Mouse (Mus musculus) liver, adult (tissue): ENCODE measurements around the gene Myom1.
A peak's percentile ranks its signal among the peaks of the same experiment; 100 is the strongest.

ENCODE experiments used
- GATA4 ChIP-seq: IDR thresholded peaks from 2 replicates; pipeline ENCODE4 v1.6.1; 2014; ENCODE audit warnings: mild to moderate bottlenecking, low read length; ENCODE audit not compliant: insufficient replicate concordance

The Myom1 gene

DNA sequence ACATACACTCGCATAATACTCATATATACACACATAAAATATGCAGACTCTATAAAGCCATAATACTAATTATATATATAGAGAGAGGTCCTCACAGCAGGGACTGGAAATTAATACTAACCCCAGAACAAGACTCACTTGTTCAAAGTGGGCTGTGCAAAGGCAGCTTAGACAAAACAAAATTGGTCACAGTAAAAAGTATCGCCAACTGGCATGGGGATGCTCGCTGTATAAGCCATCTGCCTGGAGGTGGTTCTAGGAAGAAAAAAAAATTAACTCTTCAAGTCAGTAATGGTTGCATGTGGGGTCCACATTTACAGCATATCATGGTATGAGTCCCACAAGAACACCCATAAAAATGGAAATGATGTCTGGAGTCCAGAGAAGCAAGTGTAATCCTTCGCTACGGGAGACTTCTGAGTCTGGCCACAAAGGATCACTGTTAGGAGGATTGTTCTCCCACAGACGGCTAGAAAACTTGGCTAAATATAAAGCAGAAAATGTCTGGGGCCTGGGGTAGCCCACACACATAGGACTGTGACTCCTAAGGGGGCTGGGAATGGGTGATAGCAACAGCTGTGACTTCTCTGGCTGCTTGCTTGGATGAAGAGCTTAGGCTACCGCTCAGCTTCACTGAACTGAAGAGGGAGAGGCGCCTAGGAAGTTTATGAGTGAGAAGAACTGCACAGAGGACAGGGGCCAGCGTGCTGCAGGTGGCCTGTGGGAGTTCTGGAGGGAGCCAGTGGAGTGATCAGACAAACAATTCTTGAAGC lies 127.2 kb downstream of the Myom1 start:
- no peak for TF ChIP-seq GATA4

DNA sequence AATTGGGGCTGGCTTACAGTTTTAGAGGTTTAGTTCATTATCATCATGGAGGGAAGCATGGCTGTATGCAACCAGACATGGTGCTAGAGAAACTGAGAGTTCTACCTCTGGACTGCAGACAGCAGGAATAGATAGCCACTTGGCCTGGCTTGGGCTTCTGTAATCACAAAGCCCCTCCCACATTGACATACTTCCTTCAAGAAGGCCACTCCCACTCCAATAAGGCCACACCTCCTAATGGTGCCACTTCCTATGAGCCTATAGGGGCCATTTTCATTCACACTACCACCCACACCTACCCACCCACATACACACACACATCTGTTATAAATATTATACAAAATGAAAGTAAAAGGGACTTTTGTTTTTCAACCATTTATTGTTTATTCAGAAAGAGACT lies 129.8 kb downstream of the Myom1 start:
- TF ChIP-seq GATA4: no peak

DNA sequence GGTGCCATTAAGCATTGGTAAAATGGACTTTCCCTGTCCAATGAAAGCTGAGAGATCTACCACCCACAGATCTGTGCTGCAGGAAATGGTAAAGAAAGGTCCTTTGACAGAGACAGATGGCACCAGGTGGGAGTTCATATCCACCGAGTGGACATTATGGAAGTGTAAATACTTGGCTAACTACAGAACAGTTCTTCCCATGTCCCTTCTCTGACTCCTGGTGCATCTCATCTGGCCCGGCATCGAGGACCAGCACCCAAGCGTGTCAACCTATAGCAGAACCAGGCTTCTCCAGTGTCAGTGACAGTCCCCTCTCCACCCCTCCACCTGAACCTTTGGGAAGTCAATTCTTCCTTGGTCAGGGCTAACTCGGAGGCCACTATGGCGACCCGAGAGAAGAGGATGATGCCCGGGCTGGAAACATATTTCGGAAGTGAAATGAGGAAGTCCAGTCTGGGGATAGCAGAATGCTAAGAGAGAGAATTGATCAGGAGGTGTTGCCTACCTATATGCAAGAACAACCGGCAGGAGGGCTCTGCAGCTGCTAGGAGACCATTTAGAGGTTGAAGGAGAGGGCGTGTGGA lies 130.5 kb downstream of the Myom1 start:
- no peak for TF ChIP-seq GATA4

DNA sequence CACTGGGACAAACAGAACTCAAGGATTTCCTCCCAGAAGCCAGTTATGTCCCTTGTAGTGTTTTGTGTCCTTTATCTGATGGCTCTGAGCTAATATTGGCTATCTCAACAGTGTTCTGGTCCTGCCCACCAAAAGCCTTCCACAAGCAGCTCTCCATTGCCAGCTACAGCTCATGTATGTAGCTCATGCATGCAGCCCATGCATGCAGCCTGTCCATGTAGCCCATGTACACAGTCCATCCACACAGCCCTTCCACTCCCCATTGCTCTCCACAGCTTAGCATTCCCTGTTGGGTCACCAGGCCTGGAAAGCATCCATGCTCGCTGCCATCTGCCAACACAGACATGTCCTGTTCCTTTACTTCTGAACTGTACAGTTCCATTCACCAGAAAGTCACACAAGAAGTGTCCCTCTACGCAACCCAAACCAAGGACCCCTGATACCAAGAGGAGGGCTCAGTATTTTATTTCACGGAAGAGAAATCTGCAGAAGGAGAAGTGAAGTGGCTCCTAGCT lies 132.1 kb downstream of the Myom1 start:
- no peak for TF ChIP-seq GATA4

DNA sequence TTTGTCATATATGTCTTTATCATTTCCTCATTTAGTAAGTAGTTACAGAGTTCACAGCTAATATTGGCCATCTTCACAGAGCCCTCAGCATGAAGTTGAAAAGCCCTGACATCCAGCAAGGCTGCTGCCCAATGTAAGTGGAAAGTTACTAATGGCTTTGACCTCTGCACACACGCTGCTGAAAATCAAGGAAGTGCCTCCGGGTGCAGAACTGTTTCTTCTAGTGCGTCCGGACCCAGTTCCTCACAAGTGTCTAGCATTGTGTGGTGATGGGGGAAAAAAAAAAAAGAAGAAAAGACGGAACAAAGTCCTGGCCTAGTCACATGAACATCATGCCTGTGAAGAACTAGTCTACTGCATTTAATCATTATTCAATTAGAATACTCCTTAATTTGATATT lies 132.7 kb downstream of the Myom1 start:
- TF ChIP-seq GATA4: no peak

DNA sequence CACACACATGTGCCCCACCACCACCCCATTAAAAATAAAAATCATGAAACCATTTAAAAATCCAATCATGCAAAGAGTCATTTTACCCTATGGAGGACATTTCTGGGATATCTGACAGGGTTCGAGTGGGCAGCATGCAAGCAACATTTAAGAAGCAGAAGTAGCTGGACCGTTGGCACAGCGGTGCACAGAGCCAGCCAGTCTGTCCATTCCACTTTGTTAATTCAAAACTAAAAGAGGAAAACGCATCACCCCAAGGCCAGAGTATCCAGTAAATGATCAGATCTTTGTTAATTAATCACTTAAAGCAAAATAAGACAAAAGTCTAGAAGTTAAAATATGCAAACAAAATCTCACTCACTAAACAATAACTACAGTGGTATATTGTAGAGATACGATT lies 133.4 kb downstream of the Myom1 start:
- no peak for TF ChIP-seq GATA4

DNA sequence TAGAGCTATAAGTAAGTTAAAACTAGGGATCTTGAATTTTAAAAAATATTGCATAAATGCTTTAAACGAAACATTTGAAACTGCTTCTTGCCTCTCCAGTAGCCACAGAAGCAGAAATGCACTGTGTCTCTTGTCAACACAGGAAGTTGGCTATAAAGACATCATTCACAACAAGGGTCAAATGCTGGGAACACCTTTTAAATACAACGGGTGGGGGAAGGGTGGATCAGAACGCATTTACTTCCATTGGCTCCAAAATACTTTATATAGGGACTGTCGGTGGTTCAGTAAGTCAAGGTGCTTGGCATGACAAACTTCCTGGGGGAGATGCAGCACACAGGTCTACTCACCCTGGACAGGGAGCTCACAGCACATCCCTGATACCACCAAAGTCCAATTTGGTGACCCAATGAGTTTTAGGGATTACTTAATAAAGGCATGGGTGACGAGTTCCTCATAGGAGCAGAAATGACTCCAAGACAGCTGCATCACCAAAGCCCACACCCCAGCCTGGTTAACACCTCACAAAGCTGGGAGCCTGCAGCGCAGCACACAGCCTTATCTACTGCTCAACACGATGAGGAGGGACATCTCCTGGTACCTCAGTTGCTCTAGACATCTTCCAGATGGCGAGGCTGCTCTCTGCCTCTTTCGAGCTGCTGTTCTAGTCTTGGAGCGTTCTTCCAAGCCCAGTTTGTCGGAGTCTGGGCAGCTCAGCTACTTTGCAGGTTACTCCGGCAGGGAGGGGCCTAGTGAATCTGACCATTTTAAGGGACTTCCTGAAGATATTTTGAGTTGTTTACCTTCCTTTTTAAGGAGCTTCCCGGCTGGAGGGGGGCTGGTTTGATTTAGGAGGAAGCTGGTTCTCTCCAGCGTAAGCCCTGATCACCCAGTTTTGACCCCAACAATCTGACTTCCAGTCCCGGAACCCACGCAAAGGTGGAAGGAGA lies 134.2 kb downstream of the Myom1 start:
- TF ChIP-seq GATA4: no peak

DNA sequence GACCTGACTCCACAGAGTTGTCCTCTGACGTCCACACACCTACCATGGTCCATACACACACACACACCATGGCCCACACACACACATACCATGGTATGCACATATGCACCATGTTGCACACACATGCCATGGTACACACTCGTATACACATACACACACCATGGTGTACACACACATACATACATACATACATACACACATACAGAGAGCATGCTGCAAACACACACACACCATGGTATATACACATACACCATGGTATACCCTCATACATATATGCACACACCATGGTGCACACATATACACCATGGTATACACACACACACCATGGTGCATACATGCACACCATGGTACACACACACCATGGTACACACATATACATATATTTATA lies 134.9 kb downstream of the Myom1 start:
- no peak for TF ChIP-seq GATA4

DNA sequence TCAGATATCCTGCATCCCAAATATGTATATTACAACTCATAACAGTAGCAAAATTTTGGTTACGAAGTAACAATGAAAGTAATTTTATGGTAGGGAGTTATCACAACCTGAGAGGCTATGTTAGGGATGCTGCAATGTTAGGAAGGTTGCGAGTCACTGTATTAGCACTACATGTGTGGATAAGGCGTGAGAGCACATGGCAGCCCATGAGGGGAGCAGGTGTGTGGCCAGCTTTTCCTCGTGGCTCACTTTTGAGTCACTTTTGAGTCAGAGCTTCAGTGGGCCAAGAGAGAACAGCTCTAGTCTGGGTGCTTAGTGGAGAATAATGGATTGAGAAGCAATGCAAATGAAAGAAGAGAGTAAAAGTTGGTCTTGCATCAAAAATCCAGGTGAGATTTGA lies 139.6 kb downstream of the Myom1 start:
- no peak for TF ChIP-seq GATA4

DNA sequence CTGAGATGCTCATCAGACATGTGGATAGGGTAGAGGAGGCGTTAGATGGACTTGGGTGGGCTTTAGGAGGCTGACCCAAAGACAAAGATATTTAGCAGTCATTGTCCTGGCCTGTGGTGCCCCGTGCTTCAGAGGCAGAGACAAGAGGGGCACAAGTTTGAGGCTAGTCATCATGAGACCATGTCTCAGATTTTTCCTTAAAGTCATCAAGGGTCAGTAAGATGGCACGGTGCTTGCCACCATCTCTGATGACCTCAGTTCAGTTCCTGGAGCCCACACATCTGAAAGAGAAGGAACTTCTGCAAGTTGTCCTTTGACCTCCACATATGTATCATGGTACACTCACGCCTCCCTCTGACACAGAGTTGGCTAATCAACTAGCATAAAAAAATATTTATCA lies 140.7 kb downstream of the Myom1 start:
- no peak for TF ChIP-seq GATA4

DNA sequence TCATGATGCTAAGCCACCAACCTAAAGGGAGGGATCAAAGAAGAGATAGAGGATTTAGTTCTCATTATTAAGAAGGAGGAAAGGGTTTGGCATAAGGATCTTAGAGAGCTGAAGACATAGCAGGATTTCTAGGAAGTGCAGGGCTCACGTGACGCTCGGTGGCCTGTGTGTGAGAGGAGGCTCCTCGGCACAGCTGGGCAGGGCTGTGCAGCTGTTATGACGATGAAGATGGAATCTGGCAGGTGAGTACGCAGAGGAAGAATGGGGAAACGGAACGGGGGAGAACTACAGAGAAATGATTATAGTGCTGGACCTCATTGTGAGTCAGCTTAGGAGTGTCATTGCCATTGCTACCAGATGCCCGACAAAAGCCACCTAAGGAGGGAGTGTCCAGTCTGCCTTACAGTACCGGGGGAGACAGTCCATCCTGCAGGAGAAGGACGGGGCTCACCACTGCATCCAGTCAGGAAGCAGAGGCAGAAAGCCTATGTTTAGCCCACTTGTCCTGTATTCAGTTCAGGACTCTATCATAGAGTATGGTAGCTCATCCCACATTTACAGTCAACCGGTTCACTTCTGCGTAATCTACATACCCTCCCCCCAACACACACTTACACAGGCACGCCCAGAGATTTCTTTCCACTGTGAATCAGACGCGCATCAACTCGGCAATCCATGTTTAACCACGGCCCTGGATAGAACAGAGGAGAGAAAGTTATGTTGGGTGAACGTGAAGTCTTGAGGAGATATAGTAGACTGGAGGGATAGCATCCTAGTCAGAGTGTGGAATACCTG lies 142.1 kb downstream of the Myom1 start:
- no peak for TF ChIP-seq GATA4

DNA sequence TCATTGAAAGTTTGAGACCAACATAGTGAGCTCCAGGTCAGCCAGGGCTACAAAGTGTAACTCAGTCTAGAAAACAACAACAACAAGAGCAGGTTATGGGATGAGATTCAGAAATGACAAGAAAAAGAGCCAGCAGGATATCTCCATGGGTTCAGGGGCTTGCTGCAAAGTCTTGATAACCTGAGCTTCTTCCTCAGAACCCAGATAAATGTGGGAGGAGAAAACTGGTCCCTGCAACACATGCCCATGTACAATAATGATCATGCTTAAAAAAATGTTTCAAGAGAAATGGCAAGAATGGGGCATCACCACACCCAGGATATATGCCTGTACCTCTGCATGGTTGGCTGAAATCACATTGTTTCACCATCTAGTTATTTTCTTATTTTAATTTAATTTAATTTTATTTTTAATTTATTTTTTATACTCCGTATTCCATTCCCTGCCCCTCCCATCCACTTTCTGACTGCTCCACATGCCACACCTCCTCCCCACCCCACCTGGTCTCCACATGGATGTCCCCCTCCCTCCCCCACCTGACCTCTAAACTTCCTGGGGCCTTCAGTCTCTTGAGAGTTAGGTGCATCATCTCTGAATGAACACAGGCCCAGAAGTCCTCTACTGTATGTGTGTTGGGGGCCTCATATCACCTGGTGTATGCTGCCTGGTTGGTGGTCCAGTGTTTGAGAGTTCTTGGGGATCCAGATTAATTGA lies 143.0 kb downstream of the Myom1 start:
- TF ChIP-seq GATA4: no peak

DNA sequence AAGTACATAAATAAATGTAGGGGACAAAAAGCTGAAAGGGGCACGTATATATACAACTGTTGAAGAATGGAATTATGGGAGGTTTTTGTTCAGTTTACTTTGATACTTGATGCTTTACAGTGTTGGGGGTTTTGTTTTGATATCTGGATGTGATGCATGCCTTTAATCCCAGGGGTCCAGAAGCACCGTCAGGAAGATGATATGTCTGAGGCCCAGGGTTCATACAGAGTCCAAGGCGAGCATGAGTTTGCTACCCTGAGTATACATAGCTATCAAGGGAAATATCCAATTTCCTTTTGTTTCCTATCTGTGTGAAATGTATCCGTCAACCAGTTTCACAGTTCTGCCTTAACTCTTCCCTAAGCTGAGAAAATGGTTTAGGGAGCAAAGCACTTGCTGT lies 150.9 kb downstream of the Myom1 start:
- TF ChIP-seq GATA4: peak; percentile 43; the same call in 1 of the 2 replicates

DNA sequence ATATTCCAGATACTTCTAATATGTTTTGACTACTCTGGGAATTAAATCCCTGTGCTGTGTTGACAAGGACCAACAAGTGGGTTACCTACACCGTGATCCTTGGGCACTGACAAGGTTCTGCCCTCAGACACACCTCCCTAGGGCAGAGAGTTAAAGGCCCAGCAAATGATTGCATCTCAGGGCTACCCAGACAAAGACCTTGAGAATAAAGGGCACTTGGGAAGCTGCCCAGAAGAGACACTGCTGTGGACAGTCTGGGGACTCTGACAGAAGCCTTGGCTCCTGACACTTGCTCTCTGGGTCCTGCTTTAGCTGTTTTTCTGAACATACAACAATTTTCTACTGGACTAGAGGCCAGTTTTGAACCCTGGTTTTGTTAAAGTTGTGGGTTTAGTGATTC lies 152.8 kb downstream of the Myom1 start:
- no peak for TF ChIP-seq GATA4

DNA sequence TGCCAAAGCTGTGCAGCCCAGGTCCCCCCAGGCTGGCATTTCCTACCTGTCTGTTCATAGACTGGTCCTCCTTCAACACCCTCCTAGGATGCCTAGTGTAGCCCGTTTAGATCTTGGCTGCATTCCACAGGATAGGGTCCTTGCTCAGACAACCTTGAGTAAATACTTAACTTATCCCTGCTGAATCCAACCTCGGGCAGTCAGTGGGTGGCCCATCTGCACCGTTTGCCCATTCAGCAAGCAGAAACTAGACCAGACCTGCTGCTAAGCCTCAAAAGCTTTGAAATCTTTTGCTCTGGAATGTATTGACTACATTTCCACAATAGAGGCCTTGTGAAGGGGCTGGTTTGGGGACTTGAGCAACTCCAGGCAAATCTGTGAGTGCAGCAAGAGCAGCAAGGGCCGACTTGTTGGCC lies 156.7 kb downstream of the Myom1 start:
- TF ChIP-seq GATA4: no peak

DNA sequence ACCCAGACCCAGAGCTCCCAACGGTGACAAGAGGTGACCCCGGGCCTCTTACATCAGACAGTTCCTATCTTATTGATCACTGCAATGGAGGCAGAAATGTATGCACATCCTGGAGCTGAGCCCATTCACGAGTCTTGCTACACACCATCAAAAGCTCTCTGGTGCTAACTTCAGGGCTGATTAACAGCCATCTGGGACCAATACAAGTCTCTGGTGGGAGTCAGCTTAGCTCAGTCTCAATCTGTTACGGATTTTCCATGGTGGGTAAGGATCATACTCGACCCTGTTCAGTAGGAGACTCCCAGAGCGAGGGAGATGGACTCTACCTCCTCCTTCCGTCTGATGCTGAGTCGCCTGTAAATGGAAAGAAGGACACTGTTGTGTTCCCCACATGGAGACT lies 157.3 kb downstream of the Myom1 start:
- TF ChIP-seq GATA4: no peak
